Comparison of ENCODE assay signal across 26 mouse cellular contexts in the genomic region with DNA sequence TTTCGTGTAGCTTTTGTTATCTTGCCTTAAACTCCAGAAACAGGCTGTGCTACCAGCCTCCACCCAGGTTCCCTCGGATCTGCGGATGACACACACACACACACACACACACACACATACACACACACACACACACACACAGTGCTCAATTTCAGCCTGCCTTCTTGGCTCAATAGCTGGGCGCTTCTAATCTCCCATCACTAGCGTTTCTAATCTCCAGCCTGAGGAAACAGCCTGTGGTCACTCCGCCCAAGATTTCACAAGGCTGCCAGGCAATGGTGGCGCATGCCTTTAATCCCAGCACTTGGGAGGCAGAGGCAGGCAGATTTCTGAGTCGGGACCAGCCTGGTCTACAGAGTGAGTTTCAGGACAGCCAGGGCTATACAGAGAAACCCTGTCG.
A peak's percentile ranks its signal among the peaks of the same experiment; 100 is the strongest.
DNase-seq lines count a peak whose midpoint lies in the region; ATAC-seq and TF ChIP-seq lines count a peak whose summit lies in the region.
"Had no signal": no experiment of that assay in that cellular context is flagged by ENCODE, and none has a peak within 500 bp of the region (broad histone marks: within the 10 kb centered on the region; RNA-seq: fewer than 3 reads in every experiment).

No protein-coding gene starts in this region.

- DNase-seq in 416B (ENCODE audit: low read depth), result peak; percentile 81
- no peak for DNase-seq in ES-E14 (ENCODE audit: low read depth, low spot score)
- no peak for DNase-seq in left cerebral cortex, adult 8-10 months (ENCODE audit: low spot score in 2 of 2)
- no peak for DNase-seq in adrenal gland, adult (ENCODE audit: inconsistent age in 2 of 2, low spot score in 1 of 2)
- no peak for DNase-seq in gastrocnemius, postnatal 36 days
- DNase-seq: adrenal gland, postnatal 25 days; B cell, adult 2 months; cerebellum, adult 8-10 months; heart, adult 2 months; kidney, adult 18-20 months; layer of hippocampus, adult 9-11 months; midbrain, embryonic 14.5 days; right cerebral cortex, postnatal 14 days; thymus, postnatal 25 days had no signal

- peaks cover 18 to 41% of the 10 kb centered on the region in 2 experiments for H3K4me1 ChIP-seq in ES-E14 (ENCODE audit: control insufficient read depth in 2 of 2, insufficient read depth in 2 of 2, low read length in 2 of 2, poor library complexity in 1 of 2)
- peaks cover 42% of the 10 kb centered on the region for H3K4me1 ChIP-seq in liver, embryonic 12.5 days
- H3K4me1 ChIP-seq: embryonic facial prominence, embryonic 10.5 days; forebrain, embryonic 12.5 days; hindbrain, embryonic 12.5 days; neural tube, embryonic 12.5 days had no signal

- H3K4me3 ChIP-seq in ES-E14 (ENCODE audit: insufficient read depth in 1 of 2, low read depth in 1 of 2, low read length in 2 of 2, poor library complexity in 1 of 2, severe bottlenecking in 1 of 2), result peak overlapping the region in 1 of 2 experiments; percentile 0; a peak in 3 of 4 replicates
- no peak overlapping the region for H3K4me3 ChIP-seq in liver, embryonic 12.5 days
- H3K4me3 ChIP-seq: embryonic facial prominence, embryonic 10.5 days; forebrain, embryonic 12.5 days; heart, adult 2 months; hindbrain, embryonic 12.5 days; left cerebral cortex, adult 2 months; limb, embryonic 10.5 days; neural tube, embryonic 12.5 days had no signal

- H3K9ac ChIP-seq in ES-E14 (ENCODE audit: insufficient read depth, low read depth, low read length, poor library complexity, severe bottlenecking), result peak overlapping the region; percentile 68; the same call in 1 of the 2 replicates
- H3K9ac ChIP-seq in liver, embryonic 12.5 days, result no peak overlapping the region
- H3K9ac ChIP-seq: forebrain, embryonic 12.5 days; hindbrain, embryonic 12.5 days; neural tube, embryonic 12.5 days had no signal

- intact Hi-C loops in gastrocnemius, postnatal 36 days (cut with DNase I), result no loop called here

- peak overlapping the region; percentile 46; the same call in 1 of the 2 replicates for H3K27ac ChIP-seq in ES-E14 (ENCODE audit: insufficient read depth, low read depth, low read length, poor library complexity, severe bottlenecking)
- peak overlapping the region; percentile 38 for H3K27ac ChIP-seq in liver, embryonic 12.5 days
- H3K27ac ChIP-seq: embryonic facial prominence, embryonic 10.5 days; forebrain, embryonic 12.5 days; heart, adult 2 months; hindbrain, embryonic 12.5 days; kidney, postnatal 0 days; left cerebral cortex, adult 2 months; limb, embryonic 10.5 days; neural tube, embryonic 12.5 days; stomach, postnatal 0 days had no signal

- H3K9me3 ChIP-seq in ES-E14 (ENCODE audit: control insufficient read depth, insufficient read depth, low read depth, low read length), result no peaks in the 10 kb centered on the region
- no peaks in the 10 kb centered on the region for H3K9me3 ChIP-seq in liver, embryonic 12.5 days (replicated peaks)
- H3K9me3 ChIP-seq: limb, embryonic 10.5 days; neural tube, embryonic 12.5 days had no signal

- in situ Hi-C loops in ES-E14 (cut with MboI; ENCODE audit: low sequenced_read_pairs in 2 of 2, unreplicated experiment in 2 of 2), result no loop called here

- 37% methylated on average over 9 of the region's 9 CpGs for WGBS in liver, embryonic 12.5 days (ENCODE audit: insufficient replicate concordance)

- H3K36me3 ChIP-seq in ES-E14 (ENCODE audit: control insufficient read depth, insufficient read depth, low read length, poor library complexity, severe bottlenecking), result no peaks in the 10 kb centered on the region
- H3K36me3 ChIP-seq in liver, embryonic 12.5 days, result no peaks in the 10 kb centered on the region
- H3K36me3 ChIP-seq: embryonic facial prominence, embryonic 10.5 days; forebrain, embryonic 12.5 days; hindbrain, embryonic 12.5 days; limb, embryonic 10.5 days; neural tube, embryonic 12.5 days had no signal

- H3K4me2 ChIP-seq in liver, embryonic 12.5 days, result peak overlapping the region; percentile 28
- H3K4me2 ChIP-seq: forebrain, embryonic 12.5 days; hindbrain, embryonic 12.5 days; neural tube, embryonic 12.5 days had no signal

- peak; percentile 42 for ATAC-seq in liver, embryonic 12.5 days
- ATAC-seq in megakaryocyte, adult 5-6 weeks (ENCODE audit: poor library complexity, severe bottlenecking), result peak; percentile 28; the same call in 1 of the 2 replicates
- ATAC-seq: lung, postnatal 0 days had no signal

- H3K27me3 ChIP-seq in liver, embryonic 12.5 days (replicated peaks), result peaks cover 5% of the 10 kb centered on the region; the same call in 1 of the 2 replicates
- H3K27me3 ChIP-seq: CH12.LX; forebrain, embryonic 12.5 days; hindbrain, embryonic 12.5 days; neural tube, embryonic 12.5 days had no signal

TF ChIP-seq in ES-E14, 5 proteins besides CTCF, POLR2A, EP300 and RAD21:
- TF ChIP-seq HCFC1 (IDR thresholded peaks at IDR 0.05; ENCODE audit: borderline replicate concordance, insufficient read depth, low read length) (no peak), MAFK (IDR thresholded peaks at IDR 0.05; ENCODE audit: insufficient read depth, low read depth, low read length) (no peak), ZNF384 (IDR thresholded peaks at IDR 0.05; ENCODE audit: low read depth, low read length) (no peak), CHD2 (IDR thresholded peaks at IDR 0.05; ENCODE audit: low read depth, low read length) (no peak), ZC3H11A (IDR thresholded peaks at IDR 0.05; ENCODE audit: borderline replicate concordance, low read depth, low read length) (no peak)
